Comparison of ENCODE assay signal across 10 mouse cellular contexts in genomic region chr10:8801719-8802347, GRCm38 (mm10).
A peak's percentile ranks its signal among the peaks of the same experiment; 100 is the strongest.
DNase-seq lines count a peak whose midpoint lies in the region; ATAC-seq lines count a peak whose summit lies in the region.
"Had no signal": no experiment of that assay in that cellular context is flagged by ENCODE, and none has a peak within 500 bp of the region (broad histone marks: within the 10 kb centered on the region; RNA-seq: fewer than 3 reads in every experiment).

No protein-coding gene starts in this region.

- 25% methylated on average over 12 of the region's 12 CpGs for WGBS in heart, embryonic 15.5 days
- 77% methylated on average over 12 of the region's 12 CpGs for WGBS in hindbrain, embryonic 12.5 days
- 70% methylated on average over 12 of the region's 12 CpGs for WGBS in midbrain, embryonic 13.5 days

- H3K36me3 ChIP-seq in heart, embryonic 15.5 days, result no peaks in the 10 kb centered on the region
- H3K36me3 ChIP-seq in hindbrain, embryonic 12.5 days, result peaks cover 3% of the 10 kb centered on the region
- no peaks in the 10 kb centered on the region; the same call in 1 of the 2 replicates for H3K36me3 ChIP-seq in midbrain, embryonic 13.5 days

- no peaks in the 10 kb centered on the region for H3K9me3 ChIP-seq in heart, embryonic 15.5 days (replicated peaks)
- peaks cover 4% of the 10 kb centered on the region; the same call in 1 of the 2 replicates for H3K9me3 ChIP-seq in hindbrain, embryonic 12.5 days (replicated peaks)
- H3K9me3 ChIP-seq in midbrain, embryonic 13.5 days, result no peaks in the 10 kb centered on the region
- H3K9me3 ChIP-seq: stomach, embryonic 15.5 days had no signal

- intact Hi-C loops in heart, postnatal 36 days (cut with DNase I), result no loop called here

- H3K9ac ChIP-seq in heart, embryonic 15.5 days, result no peak overlapping the region
- no peak overlapping the region for H3K9ac ChIP-seq in hindbrain, embryonic 12.5 days
- no peak overlapping the region for H3K9ac ChIP-seq in midbrain, embryonic 13.5 days (replicated peaks)
- H3K9ac ChIP-seq: stomach, embryonic 15.5 days had no signal

- H3K27ac ChIP-seq in heart, embryonic 15.5 days, result peak overlapping the region; percentile 39; the same call in 1 of the 2 replicates
- 0 out of 2 replicates have a peak overlapping the region, but pooled peaks have one; percentile 52 for H3K27ac ChIP-seq in hindbrain, embryonic 12.5 days
- no peak overlapping the region for H3K27ac ChIP-seq in midbrain, embryonic 13.5 days
- H3K27ac ChIP-seq: stomach, embryonic 15.5 days had no signal

- peaks cover 45% of the 10 kb centered on the region for H3K4me1 ChIP-seq in heart, embryonic 15.5 days (replicated peaks)
- H3K4me1 ChIP-seq in hindbrain, embryonic 12.5 days, result peaks cover 29% of the 10 kb centered on the region
- H3K4me1 ChIP-seq in midbrain, embryonic 13.5 days (replicated peaks), result peaks cover 43% of the 10 kb centered on the region

- peak overlapping the region; percentile 43 for H3K4me2 ChIP-seq in heart, embryonic 15.5 days
- peak overlapping the region; percentile 37 for H3K4me2 ChIP-seq in hindbrain, embryonic 12.5 days (replicated peaks)
- H3K4me2 ChIP-seq in midbrain, embryonic 13.5 days (replicated peaks), result no peak overlapping the region
- H3K4me2 ChIP-seq: stomach, embryonic 15.5 days had no signal

- no peaks in the 10 kb centered on the region for H3K27me3 ChIP-seq in heart, embryonic 15.5 days
- H3K27me3 ChIP-seq in hindbrain, embryonic 12.5 days, result no peaks in the 10 kb centered on the region
- H3K27me3 ChIP-seq in midbrain, embryonic 13.5 days, result no peaks in the 10 kb centered on the region
- H3K27me3 ChIP-seq: stomach, embryonic 15.5 days had no signal

- no peak overlapping the region for H3K4me3 ChIP-seq in heart, embryonic 15.5 days
- H3K4me3 ChIP-seq in hindbrain, embryonic 12.5 days, result no peak overlapping the region
- no peak overlapping the region for H3K4me3 ChIP-seq in midbrain, embryonic 13.5 days (replicated peaks)
- H3K4me3 ChIP-seq: stomach, embryonic 15.5 days had no signal

- DNase-seq in heart, postnatal 36 days, result no peak
- no peak for DNase-seq in adrenal gland, postnatal 10 days
- DNase-seq: kidney, adult 2 months had no signal

- ATAC-seq in heart, embryonic 15.5 days (replicated peaks; ENCODE audit: insufficient number of reproducible peaks, insufficient read depth, low FRiP score, low read depth), result peak; percentile 33; the same call in 1 of the 2 replicates
- peak; percentile 15; the same call in 1 of the 2 replicates for ATAC-seq in common myeloid progenitor, adult 5-6 weeks (replicated peaks; ENCODE audit: low read depth, poor library complexity, severe bottlenecking)
- peak; percentile 43 for ATAC-seq in hindbrain, embryonic 12.5 days (ENCODE audit: low FRiP score)
- peak; percentile 40; the same call in 1 of the 2 replicates for ATAC-seq in midbrain, embryonic 13.5 days
- no peak for ATAC-seq in CD4-positive, CD25-positive, alpha-beta regulatory T cell, adult 4 months
- no peak for ATAC-seq in erythroid progenitor cell, adult 5-6 weeks (replicated peaks; ENCODE audit: low FRiP score, poor library complexity, severe bottlenecking)

Comparison
In these comparisons a context has a peak if more than half of its experiments do, and no peak if none do; other contexts are left out.
1. ATAC-seq: peak in heart, embryonic 15.5 days (single experiment), common myeloid progenitor, adult 5-6 weeks (single experiment), hindbrain, embryonic 12.5 days (single experiment) and midbrain, embryonic 13.5 days (single experiment); none in CD4-positive, CD25-positive, alpha-beta regulatory T cell, adult 4 months (single experiment) and erythroid progenitor cell, adult 5-6 weeks (single experiment).